Mouse (Mus musculus) adrenal gland, adult (tissue): ENCODE measurements around the gene Sval2.

Source experiments
- DNase-seq, 2 experiments: peaks; one replicate each; pipeline ENCODE4 v3.0.0; 2022 to 2023; ENCODE audit warnings: low spot score in 1 of 2; ENCODE audit not compliant: inconsistent age in 2 of 2

Gene Sval2

DNA sequence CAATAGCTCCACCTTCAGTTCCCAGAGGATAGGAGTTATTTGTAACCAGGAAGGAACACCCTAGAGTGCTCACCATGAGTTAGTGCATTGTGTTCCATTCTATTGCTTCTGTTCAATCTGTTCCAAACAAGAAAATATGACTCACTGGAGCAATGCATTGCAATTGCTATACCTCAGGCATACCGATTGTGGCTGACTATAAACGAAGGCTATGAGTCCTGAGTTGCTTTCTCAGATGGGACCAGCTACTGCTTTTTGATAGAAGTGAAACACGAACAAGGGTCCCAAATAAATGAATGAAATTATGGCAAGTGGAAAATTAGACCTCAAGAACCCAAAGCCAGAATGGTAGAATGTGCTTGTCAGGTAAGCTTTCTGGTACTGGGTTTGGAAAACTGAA lies at the start of gene Sval2:
Gene Sval2, plus strand, starts transcription at position 301 of the 400 bp plus-strand sequence.
- no peak for DNase-seq

GRCm38 (mm10) chr6:41824086-41824485 lies 28.7 kb upstream of the Sval2 start:
- DNase-seq, result no peak

- no peak for DNase-seq
These were observed 23.3 kb upstream of the Sval2 start for GRCm38 (mm10) chr6:41829516-41829915.

GRCm38 (mm10) chr6:41847235-41847634 lies 5.6 kb upstream of the Sval2 start, which contains the start of gene Pip:
Gene Pip (plus strand): TSS chr6:41847535.
- DNase-seq, result no peak

DNA sequence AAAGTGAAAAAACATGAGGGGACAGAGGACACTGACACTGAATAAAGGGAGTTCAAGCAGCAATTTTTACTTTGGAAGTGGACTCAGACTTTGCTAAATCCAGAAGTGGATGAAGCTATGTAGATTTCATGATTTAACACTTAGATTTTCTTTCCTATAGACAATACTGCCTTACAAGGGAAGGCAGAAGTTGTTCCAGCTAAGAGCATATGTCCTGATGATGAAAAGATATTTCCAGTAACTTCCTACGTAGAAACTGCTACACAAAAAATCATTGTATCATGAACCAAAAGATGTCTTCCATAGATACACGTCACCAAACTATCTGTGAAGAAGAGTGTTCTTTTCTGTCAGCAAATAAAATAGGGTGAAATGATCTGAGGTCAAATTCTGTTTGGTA lies 11.2 kb downstream of the Sval2 start:
- no peak for DNase-seq

DNA sequence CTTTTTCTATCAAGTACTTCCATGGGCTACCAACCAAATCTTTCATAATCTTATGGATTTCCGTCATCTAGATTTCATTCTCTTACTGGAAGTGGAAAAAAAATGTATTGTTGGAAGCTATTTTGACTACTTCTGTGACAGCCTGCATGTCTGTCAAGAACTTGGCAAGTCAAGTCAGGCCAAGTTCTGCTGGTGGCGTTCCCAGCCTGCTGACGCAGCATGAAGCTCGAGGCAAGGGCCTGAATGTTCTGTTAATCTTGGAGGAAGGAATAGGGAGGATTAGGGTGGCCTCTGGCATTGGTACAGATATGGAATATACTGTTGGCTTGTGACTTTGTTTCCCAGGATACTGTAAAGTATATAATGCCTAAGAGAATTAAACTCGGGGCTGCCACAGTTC lies 58.8 kb downstream of the Sval2 start:
- no peak for DNase-seq
